Mouse (Mus musculus) kidney, embryonic 14.5 days (tissue): ENCODE data around the gene Tmem259. TPM values are rescaled to one million over a fixed set of nuclear protein-coding genes. Genes with fewer than 3 reads are reported as not detected.
A peak's percentile ranks its signal among the peaks of the same experiment; 100 is the strongest.

Source experiments
- ATAC-seq: fragments of 200-750 bp; cut with Nextera tagmentation; 2 replicates; pipeline ENCODE4 v1.8.0; 2017; ENCODE audit warnings: moderate number of reproducible peaks, mild to moderate bottlenecking, moderate TSS enrichment, moderate library complexity; ENCODE audit not compliant: low FRiP score, low TSS enrichment
- H3K27ac ChIP-seq: fragments of 300-500 bp; sonication (generic); 2 replicates; pipeline ENCODE4 v1.5.1; 2014; ENCODE audit warnings: low read depth, mild to moderate bottlenecking, low read length, moderate library complexity, mixed read lengths
- H3K27me3 ChIP-seq: fragments of 300-500 bp; sonication (generic); 2 replicates; pipeline ENCODE4 v1.6.1; 2014; ENCODE audit warnings: mild to moderate bottlenecking, low read length; ENCODE audit not compliant: control insufficient read depth, insufficient read depth
- H3K36me3 ChIP-seq: fragments of 300-500 bp; sonication (generic); 2 replicates; pipeline ENCODE4 v1.6.1; 2014; ENCODE audit warnings: low read length, mixed read lengths; ENCODE audit not compliant: control insufficient read depth, insufficient read depth
- H3K4me1 ChIP-seq: fragments of 300-500 bp; sonication (generic); 2 replicates; pipeline ENCODE4 v1.6.1; 2014; ENCODE audit warnings: low read length, mixed read lengths; ENCODE audit not compliant: control insufficient read depth, insufficient read depth
- H3K4me2 ChIP-seq: fragments of 300-500 bp; sonication (generic); replicated peaks from 2 replicates; pipeline ENCODE4 v1.6.1; 2014; ENCODE audit warnings: low read depth, mild to moderate bottlenecking, low read length
- H3K4me3 ChIP-seq: fragments of 300-500 bp; sonication (generic); 2 replicates; pipeline ENCODE4 v1.5.1; 2014; ENCODE audit warnings: mild to moderate bottlenecking, low read length
- H3K9ac ChIP-seq: fragments of 300-500 bp; sonication (generic); 2 replicates; pipeline ENCODE4 v1.6.1; 2014; ENCODE audit warnings: low read depth, mild to moderate bottlenecking, low read length, moderate library complexity
- H3K9me3 ChIP-seq: fragments of 300-500 bp; sonication (generic); 2 replicates; pipeline ENCODE4 v1.6.1; 2016; ENCODE audit warnings: low read length; ENCODE audit not compliant: control insufficient read depth
- WGBS: fragments of 180-500 bp; shearing (Covaris S2); extraction: QIAGEN DNeasy Blood & Tissue Kit; methylation state at CpG from one replicate; pipeline ENCODE4 v1.1.7; 2014; 5-methylcytosine and 5-hydroxymethylcytosine counted together
- polyA plus RNA-seq: library from polyadenylated mRNA; unstranded; fragments of >200 nt; fragmentation: Nextera tagmentation; extraction: Ambion mirVana; gene quantifications from 2 replicates; pipeline ENCODE4 v1.2.1, GENCODE M21; 2014

Tmem259 gene
- polyA plus RNA-seq, 1 experiment from 2014 or later, result 18.8 TPM

DNA sequence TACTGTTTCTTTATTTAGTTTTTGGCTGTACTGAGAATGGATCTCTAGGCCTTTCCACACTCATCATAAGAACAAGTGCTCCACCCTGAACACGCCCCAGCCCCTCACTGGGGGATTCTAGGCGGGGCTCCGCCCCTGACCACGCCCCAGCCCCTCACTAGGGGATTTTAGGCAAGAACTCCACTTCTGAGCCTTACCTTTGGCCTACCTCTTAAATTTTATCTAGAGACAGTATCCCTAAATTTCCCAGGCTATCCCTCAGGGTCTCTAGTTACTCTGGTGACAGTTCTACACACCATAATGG is 40.9 kb upstream of the Tmem259 start:
- Histone ChIP-seq H3K9me3 (no peaks in the 10 kb centered on the region), H3K27ac (no peak overlapping the region), H3K4me2 (no peak overlapping the region), H3K36me3 (peaks cover 3% of the 10 kb centered on the region; the same call in 1 of the 2 replicates), H3K4me3 (no peak overlapping the region), H3K27me3 (no peaks in the 10 kb centered on the region), H3K9ac (no peak overlapping the region), H3K4me1 (peaks cover 3% of the 10 kb centered on the region; the same call in 1 of the 2 replicates)
- ATAC-seq, result no peak
- WGBS, result 71% methylated on average over 4 of the region's 4 CpGs

DNA sequence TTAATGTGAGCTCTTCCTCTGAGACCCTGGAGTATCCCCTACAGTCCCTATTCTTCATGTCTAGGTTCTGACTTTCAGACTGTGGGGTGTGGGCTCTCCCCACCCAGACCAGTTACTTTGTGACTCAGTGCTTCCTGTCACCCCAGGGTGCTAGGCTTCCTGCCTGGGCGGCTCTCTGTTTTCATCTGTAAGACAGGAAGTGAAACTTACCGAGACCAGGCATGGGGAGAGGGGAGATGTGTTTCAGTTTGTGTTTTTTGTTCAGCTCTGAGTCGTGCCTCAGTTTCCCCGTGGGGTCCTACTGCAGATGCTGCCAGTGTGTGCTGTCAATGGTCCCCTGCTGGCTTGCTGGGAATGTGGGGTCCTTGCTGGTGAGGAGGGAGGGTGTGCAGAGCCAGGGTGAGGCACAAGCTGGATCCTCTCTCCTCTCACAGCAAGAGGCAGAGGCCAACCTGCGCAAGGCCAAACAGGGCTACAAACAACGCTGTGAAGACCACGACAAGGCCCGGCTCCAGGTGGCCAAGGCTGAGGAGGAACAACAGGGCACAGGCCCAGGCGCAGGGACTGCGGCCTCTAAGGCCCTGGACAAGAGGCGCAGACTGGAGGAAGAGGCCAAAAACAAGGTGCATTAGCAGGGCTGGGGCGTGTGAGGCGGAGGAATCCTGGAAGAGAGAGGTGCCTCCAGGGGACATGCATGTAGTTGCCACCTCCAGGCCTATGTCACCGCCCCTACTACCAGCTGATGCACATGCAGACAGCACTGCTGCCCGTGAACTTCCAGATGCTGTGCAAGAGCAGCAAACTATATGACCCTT is 40.3 kb upstream of the Tmem259 start:
- 79% methylated on average over 15 of the region's 15 CpGs for WGBS
- peaks cover 8% of the 10 kb centered on the region for H3K4me1 ChIP-seq
- no peaks in the 10 kb centered on the region for H3K9me3 ChIP-seq
- H3K4me2 ChIP-seq, result no peak overlapping the region
- no peak overlapping the region for H3K27ac ChIP-seq
- H3K27me3 ChIP-seq, result no peaks in the 10 kb centered on the region
- no peak overlapping the region for H3K9ac ChIP-seq
- no peak overlapping the region for H3K4me3 ChIP-seq
- ATAC-seq, result no peak
- H3K36me3 ChIP-seq, result peaks cover 3% of the 10 kb centered on the region; the same call in 1 of the 2 replicates

DNA sequence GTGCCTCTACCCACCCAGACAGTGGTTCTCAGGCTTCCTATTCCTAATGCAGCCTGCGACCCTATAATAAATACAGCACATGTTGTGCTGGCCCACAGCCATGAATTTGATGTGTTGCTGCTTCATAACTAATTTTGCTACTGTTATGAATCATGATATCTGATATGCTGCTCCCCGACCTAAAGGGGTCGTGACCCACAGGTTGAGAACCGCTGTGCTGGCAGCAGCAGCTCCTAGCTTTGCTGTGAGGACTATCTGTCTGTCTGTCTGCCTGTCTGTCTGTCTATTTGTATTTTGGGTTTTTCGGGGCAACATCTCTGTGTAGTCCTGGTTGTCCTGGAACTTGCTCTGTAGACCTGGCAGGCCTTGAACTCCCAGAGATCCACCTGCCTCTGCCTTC is 39.6 kb upstream of the Tmem259 start:
- ATAC-seq, result no peak

GRCm38 (mm10) chr10:80022806-80023205 is 38.7 kb upstream of the Tmem259 start:
- 93% methylated on average over 8 of the region's 8 CpGs for WGBS
- Histone ChIP-seq H3K27ac (no peak overlapping the region), H3K4me1 (peaks cover 18% of the 10 kb centered on the region), H3K4me3 (no peak overlapping the region), H3K9me3 (no peaks in the 10 kb centered on the region), H3K36me3 (peaks cover 3% of the 10 kb centered on the region; the same call in 1 of the 2 replicates), H3K4me2 (no peak overlapping the region), H3K9ac (no peak overlapping the region), H3K27me3 (no peaks in the 10 kb centered on the region)
- ATAC-seq, result no peak

More for the DNA sequence above, 39.6 kb upstream of the Tmem259 start:
- no peaks in the 10 kb centered on the region for H3K9me3 ChIP-seq
- H3K4me3 ChIP-seq, result no peak overlapping the region
- no peaks in the 10 kb centered on the region for H3K27me3 ChIP-seq
- no peak overlapping the region for H3K9ac ChIP-seq
- no peak overlapping the region for H3K4me2 ChIP-seq
- 86% methylated on average over 5 of the region's 5 CpGs for WGBS
- H3K4me1 ChIP-seq, result peaks cover 15% of the 10 kb centered on the region
- peaks cover 3% of the 10 kb centered on the region; the same call in 1 of the 2 replicates for H3K36me3 ChIP-seq
- no peak overlapping the region for H3K27ac ChIP-seq

GRCm38 (mm10) chr10:80022164-80022563 is 38.0 kb upstream of the Tmem259 start:
- Histone ChIP-seq H3K4me1 (peaks cover 18% of the 10 kb centered on the region), H3K9me3 (no peaks in the 10 kb centered on the region), H3K27me3 (no peaks in the 10 kb centered on the region), H3K27ac (no peak overlapping the region), H3K4me2 (no peak overlapping the region), H3K4me3 (no peak overlapping the region), H3K36me3 (peaks cover 3% of the 10 kb centered on the region; the same call in 1 of the 2 replicates), H3K9ac (no peak overlapping the region)
- no peak for ATAC-seq
- 90% methylated on average over 12 of the region's 12 CpGs for WGBS

GRCm38 (mm10) chr10:80021320-80021641 is 37.2 kb upstream of the Tmem259 start:
- Histone ChIP-seq H3K9ac (no peak overlapping the region), H3K4me2 (no peak overlapping the region), H3K4me1 (peaks cover 18% of the 10 kb centered on the region), H3K9me3 (no peaks in the 10 kb centered on the region), H3K36me3 (0 out of 2 replicates have a peak, but pooled peaks cover 1% of the 10 kb centered on the region), H3K27me3 (no peaks in the 10 kb centered on the region), H3K4me3 (no peak overlapping the region), H3K27ac (no peak overlapping the region)
- WGBS, result 90% methylated on average over 13 of the region's 13 CpGs
- no peak for ATAC-seq

DNA sequence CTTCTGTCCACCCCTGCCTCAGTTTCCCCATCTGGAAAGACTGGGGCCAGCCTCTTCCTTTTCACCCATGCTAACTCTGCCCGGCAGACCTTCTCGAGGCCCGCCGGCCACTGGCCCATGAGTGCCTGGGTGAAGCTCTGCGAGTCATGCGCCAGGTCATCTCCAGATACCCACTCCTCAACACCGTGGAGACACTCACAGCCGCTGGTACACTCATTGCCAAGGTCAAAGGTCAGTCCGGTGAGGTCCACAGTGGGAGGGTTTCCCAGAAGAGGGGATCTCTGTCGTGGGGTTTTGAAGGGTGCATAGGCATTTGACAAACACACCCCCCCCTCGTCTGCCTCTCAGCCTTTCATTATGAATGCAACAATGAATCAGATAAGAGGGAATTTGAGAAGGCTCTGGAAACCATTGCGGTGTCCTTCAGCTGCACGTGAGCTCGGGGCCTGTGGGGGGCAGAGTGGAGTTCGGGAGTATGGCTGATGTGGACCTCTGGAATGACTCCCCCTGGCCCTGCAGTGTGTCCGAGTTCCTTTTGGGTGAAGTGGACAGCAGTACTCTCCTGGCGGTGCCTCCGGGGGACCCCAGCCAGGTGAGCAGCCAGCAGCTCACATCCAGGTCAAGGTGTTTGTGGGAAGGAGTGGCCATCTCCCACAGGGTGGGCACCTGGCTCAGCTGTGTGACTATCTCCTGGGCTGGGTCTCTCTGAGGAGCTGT is 36.6 kb upstream of the Tmem259 start:
- no peak overlapping the region; the same call in 1 of the 2 replicates for H3K4me3 ChIP-seq
- H3K27me3 ChIP-seq, result peaks cover under 1% of the 10 kb centered on the region; the same call in 1 of the 2 replicates
- no peak for ATAC-seq
- peaks cover 18% of the 10 kb centered on the region for H3K4me1 ChIP-seq
- no peak overlapping the region for H3K27ac ChIP-seq
- H3K4me2 ChIP-seq, result peak overlapping the region; percentile 47; the same call in 1 of the 2 replicates
- H3K9ac ChIP-seq, result peak overlapping the region; percentile 59; the same call in 1 of the 2 replicates
- H3K36me3 ChIP-seq, result no peaks in the 10 kb centered on the region
- no peaks in the 10 kb centered on the region for H3K9me3 ChIP-seq
- 83% methylated on average over 18 of the region's 18 CpGs for WGBS

- H3K9ac ChIP-seq, result peak overlapping the region; percentile 59
- 23% methylated on average over 11 of the region's 11 CpGs for WGBS
- peaks cover 5% of the 10 kb centered on the region for H3K27me3 ChIP-seq
- H3K4me2 ChIP-seq, result peak overlapping the region; percentile 47
- peaks cover 18% of the 10 kb centered on the region for H3K4me1 ChIP-seq
- no peaks in the 10 kb centered on the region for H3K36me3 ChIP-seq
- no peaks in the 10 kb centered on the region for H3K9me3 ChIP-seq
- H3K4me3 ChIP-seq, result peak overlapping the region; percentile 32
- no peak for ATAC-seq
- peak overlapping the region; percentile 6; the same call in 1 of the 2 replicates for H3K27ac ChIP-seq
Measured at GRCm38 (mm10) chr10:80020191-80020590, 36.1 kb upstream of the Tmem259 start.
